Mouse (Mus musculus): ENCODE data around the gene Cldn4. TPM values are rescaled to one million over a fixed set of nuclear protein-coding genes. Genes with fewer than 3 reads are reported as not detected.
"Not testable (repeated sequence)": the region's sequence is repeated elsewhere in the genome, so short reads cannot be mapped to it uniquely, and the experiment has no call there.

The Cldn4 gene
- polyA plus RNA-seq, 1 experiment from 2014 or later, result 43.8 TPM

- Histone ChIP-seq H3K27me3 (ENCODE audit: control insufficient read depth, insufficient read depth, low read length) (no peaks in the 10 kb centered on the region), H3K9me3 (ENCODE audit: control insufficient read depth, low read length) (no peaks in the 10 kb centered on the region), H3K27ac (replicated peaks) (0 out of 2 replicates have a peak overlapping the region, but pooled peaks have one; percentile 8), H3K36me3 (ENCODE audit: control insufficient read depth, insufficient read depth, low read length) (no peaks in the 10 kb centered on the region), H3K4me2 (replicated peaks; ENCODE audit: low read depth) (no peak overlapping the region), H3K4me1 (replicated peaks; ENCODE audit: control insufficient read depth, insufficient read depth) (no peaks in the 10 kb centered on the region), H3K9ac (ENCODE audit: low read length) (no peak overlapping the region), H3K4me3 (ENCODE audit: low read depth, low read length) (no peak overlapping the region)
- TF ChIP-seq CTCF (IDR thresholded peaks at IDR 0.05; ENCODE audit: low read depth) (no peak), EP300 (optimal IDR thresholded peaks at IDR 0.05) (no peak)
- 53% methylated on average over 14 of the region's 14 CpGs for WGBS
- no peak for DNase-seq (ENCODE audit: low spot score)
- ATAC-seq (ENCODE audit: low FRiP score, low TSS enrichment), result no peak; the same call in 1 of the 2 replicates
Measured at GRCm38 (mm10) chr5:134941472-134942209, 5.1 kb downstream of the Cldn4 start.

- not testable (repeated sequence) for DNase-seq (ENCODE audit: low spot score); H3K4me2 ChIP-seq (replicated peaks; ENCODE audit: low read depth); H3K27ac ChIP-seq (replicated peaks); H3K4me1 ChIP-seq (replicated peaks; ENCODE audit: control insufficient read depth, insufficient read depth); ATAC-seq (ENCODE audit: low FRiP score, low TSS enrichment); H3K36me3 ChIP-seq (ENCODE audit: control insufficient read depth, insufficient read depth, low read length); H3K27me3 ChIP-seq (ENCODE audit: control insufficient read depth, insufficient read depth, low read length); H3K9me3 ChIP-seq (ENCODE audit: control insufficient read depth, low read length); H3K4me3 ChIP-seq (ENCODE audit: low read depth, low read length); H3K9ac ChIP-seq (ENCODE audit: low read length)
- WGBS, result 100% methylated on average over 4 of the region's 7 CpGs
Measured at GRCm38 (mm10) chr5:134939554-134939953, 7.2 kb downstream of the Cldn4 start.

- 70% methylated on average over 3 of the region's 3 CpGs for WGBS
- Histone ChIP-seq H3K36me3 (ENCODE audit: control insufficient read depth, insufficient read depth, low read length) (no peaks in the 10 kb centered on the region), H3K4me2 (replicated peaks; ENCODE audit: low read depth) (no peak overlapping the region), H3K4me1 (replicated peaks; ENCODE audit: control insufficient read depth, insufficient read depth) (no peaks in the 10 kb centered on the region), H3K4me3 (ENCODE audit: low read depth, low read length) (no peak overlapping the region), H3K27ac (replicated peaks) (no peak overlapping the region), H3K27me3 (ENCODE audit: control insufficient read depth, insufficient read depth, low read length) (no peaks in the 10 kb centered on the region), H3K9me3 (ENCODE audit: control insufficient read depth, low read length) (no peaks in the 10 kb centered on the region), H3K9ac (ENCODE audit: low read length) (no peak overlapping the region)
- DNase-seq (ENCODE audit: low spot score), result no peak
- no peak for TF ChIP-seq CTCF (IDR thresholded peaks at IDR 0.05; ENCODE audit: low read depth)
- no peak for TF ChIP-seq EP300 (optimal IDR thresholded peaks at IDR 0.05)
- no peak for ATAC-seq (ENCODE audit: low FRiP score, low TSS enrichment)
Measured at GRCm38 (mm10) chr5:134939069-134939468, 7.7 kb downstream of the Cldn4 start.

- H3K36me3 ChIP-seq (ENCODE audit: control insufficient read depth, insufficient read depth, low read length), result no peaks in the 10 kb centered on the region
- no peaks in the 10 kb centered on the region for H3K27me3 ChIP-seq (ENCODE audit: control insufficient read depth, insufficient read depth, low read length)
- H3K4me2 ChIP-seq (replicated peaks; ENCODE audit: low read depth), result no peak overlapping the region
- no peak for TF ChIP-seq CTCF (IDR thresholded peaks at IDR 0.05; ENCODE audit: low read depth)
- TF ChIP-seq EP300 (optimal IDR thresholded peaks at IDR 0.05), result no peak
- no peak for ATAC-seq (ENCODE audit: low FRiP score, low TSS enrichment)
- no peak for DNase-seq (ENCODE audit: low spot score)
- H3K9me3 ChIP-seq (ENCODE audit: control insufficient read depth, low read length), result no peaks in the 10 kb centered on the region
- 75% methylated on average over 6 of the region's 6 CpGs for WGBS
- no peaks in the 10 kb centered on the region for H3K4me1 ChIP-seq (replicated peaks; ENCODE audit: control insufficient read depth, insufficient read depth)
- H3K27ac ChIP-seq (replicated peaks), result no peak overlapping the region
- H3K4me3 ChIP-seq (ENCODE audit: low read depth, low read length), result no peak overlapping the region
- no peak overlapping the region for H3K9ac ChIP-seq (ENCODE audit: low read length)
Measured at GRCm38 (mm10) chr5:134936626-134937185, 10.0 kb downstream of the Cldn4 start.

- Histone ChIP-seq H3K27me3 (ENCODE audit: control insufficient read depth, insufficient read depth, low read length) (no peaks in the 10 kb centered on the region), H3K27ac (replicated peaks) (no peak overlapping the region), H3K4me1 (replicated peaks; ENCODE audit: control insufficient read depth, insufficient read depth) (no peaks in the 10 kb centered on the region), H3K4me2 (replicated peaks; ENCODE audit: low read depth) (no peak overlapping the region), H3K4me3 (ENCODE audit: low read depth, low read length) (no peak overlapping the region), H3K9me3 (ENCODE audit: control insufficient read depth, low read length) (no peaks in the 10 kb centered on the region), H3K9ac (ENCODE audit: low read length) (no peak overlapping the region), H3K36me3 (ENCODE audit: control insufficient read depth, insufficient read depth, low read length) (no peaks in the 10 kb centered on the region)
- DNase-seq (ENCODE audit: low spot score) (no peak), ATAC-seq (ENCODE audit: low FRiP score, low TSS enrichment) (no peak)
- no peak for TF ChIP-seq CTCF (IDR thresholded peaks at IDR 0.05; ENCODE audit: low read depth)
- TF ChIP-seq EP300 (optimal IDR thresholded peaks at IDR 0.05), result no peak
- 77% methylated on average over 6 of the region's 6 CpGs for WGBS
Measured at GRCm38 (mm10) chr5:134936051-134936450, 10.7 kb downstream of the Cldn4 start.

GRCm38 (mm10) chr5:134934666-134935065 is 12.1 kb downstream of the Cldn4 start:
- ATAC-seq (ENCODE audit: low FRiP score, low TSS enrichment), result no peak
- H3K9ac ChIP-seq (ENCODE audit: low read length), result no peak overlapping the region
- 87% methylated on average over 3 of the region's 3 CpGs for WGBS

GRCm38 (mm10) chr5:134933686-134934085 is 13.0 kb downstream of the Cldn4 start:
- H3K4me3 ChIP-seq (ENCODE audit: low read depth, low read length); H3K27me3 ChIP-seq (ENCODE audit: control insufficient read depth, insufficient read depth, low read length); ATAC-seq (ENCODE audit: low FRiP score, low TSS enrichment); H3K4me2 ChIP-seq (replicated peaks; ENCODE audit: low read depth); H3K27ac ChIP-seq (replicated peaks); DNase-seq (ENCODE audit: low spot score); H3K4me1 ChIP-seq (replicated peaks; ENCODE audit: control insufficient read depth, insufficient read depth); H3K36me3 ChIP-seq (ENCODE audit: control insufficient read depth, insufficient read depth, low read length); H3K9ac ChIP-seq (ENCODE audit: low read length); H3K9me3 ChIP-seq (ENCODE audit: control insufficient read depth, low read length): not testable (repeated sequence)
- WGBS, result 92% methylated on average over 5 of the region's 5 CpGs

More at GRCm38 (mm10) chr5:134934666-134935065, 12.1 kb downstream of the Cldn4 start:
- Histone ChIP-seq H3K4me2 (replicated peaks; ENCODE audit: low read depth) (no peak overlapping the region), H3K27me3 (ENCODE audit: control insufficient read depth, insufficient read depth, low read length) (no peaks in the 10 kb centered on the region), H3K36me3 (ENCODE audit: control insufficient read depth, insufficient read depth, low read length) (no peaks in the 10 kb centered on the region), H3K4me3 (ENCODE audit: low read depth, low read length) (no peak overlapping the region), H3K4me1 (replicated peaks; ENCODE audit: control insufficient read depth, insufficient read depth) (no peaks in the 10 kb centered on the region), H3K27ac (replicated peaks) (no peak overlapping the region), H3K9me3 (ENCODE audit: control insufficient read depth, low read length) (no peaks in the 10 kb centered on the region)
- TF ChIP-seq CTCF (IDR thresholded peaks at IDR 0.05; ENCODE audit: low read depth) (no peak), EP300 (optimal IDR thresholded peaks at IDR 0.05) (no peak)
- DNase-seq (ENCODE audit: low spot score), result no peak

Data from stomach, postnatal 0 days (tissue).